Mouse (Mus musculus) embryonic fibroblast, embryonic 13.5 days (primary cell): ENCODE measurements at regions not wholly inside any gene's neighbourhood (a gene's known extent, or its start where the extent isn't known, plus 50 kb on each side); places are given as distances from the start of the nearest gene placed in this dataset.

Experiments
- CTCF ChIP-seq: IDR thresholded peaks from 2 replicates; pipeline ENCODE4 v1.5.1; 2011; ENCODE audit warnings: mild to moderate bottlenecking, control low read depth, low read length, moderate library complexity, borderline replicate concordance; ENCODE audit not compliant: insufficient read depth
- POLR2A ChIP-seq: IDR thresholded peaks from 2 replicates; pipeline ENCODE4 v1.6.1; 2011; ENCODE audit warnings: low read depth, mild to moderate bottlenecking, control low read depth, low read length, moderate library complexity

- TF ChIP-seq CTCF (no peak), POLR2A (no peak)
These were observed 70.4 kb upstream of the Sox9 start for GRCm38 (mm10) chr11:112711656-112712055.
